Mouse (Mus musculus) kidney, postnatal 0 days (tissue): ENCODE measurements around the gene Gm13290. TPM values are rescaled to one million over a fixed set of nuclear protein-coding genes. Genes with fewer than 3 reads are reported as not detected.
"Not testable (repeated sequence)": the region's sequence is repeated elsewhere in the genome, so short reads cannot be mapped to it uniquely, and the experiment has no call there.

Source experiments
- ATAC-seq: fragments of 200-750 bp; cut with Nextera tagmentation; replicated peaks from 2 replicates; pipeline ENCODE4 v1.8.0; 2017; ENCODE audit warnings: low read depth, moderate number of reproducible peaks, moderate TSS enrichment, moderate library complexity; ENCODE audit not compliant: low FRiP score
- DNase-seq: peaks from one replicate; pipeline ENCODE4 v3.0.0-alpha.2; 2016; ENCODE audit warnings: low spot score
- H3K27ac ChIP-seq: fragments of 300-500 bp; sonication (generic); 2 replicates; pipeline ENCODE4 v1.5.1; 2014; ENCODE audit warnings: mild to moderate bottlenecking
- H3K27me3 ChIP-seq: fragments of 300-500 bp; sonication (generic); 2 replicates; pipeline ENCODE4 v1.6.1; 2014; ENCODE audit warnings: low read length, mixed read lengths; ENCODE audit not compliant: insufficient read depth
- H3K36me3 ChIP-seq: fragments of 300-500 bp; sonication (generic); 2 replicates; pipeline ENCODE4 v1.6.1; 2014; ENCODE audit warnings: low read length, mixed read lengths; ENCODE audit not compliant: insufficient read depth
- H3K4me1 ChIP-seq: fragments of 300-500 bp; sonication (generic); replicated peaks from 2 replicates; pipeline ENCODE4 v1.6.1; 2014; ENCODE audit warnings: antibody characterized with exemption, low read length, mixed read lengths; ENCODE audit not compliant: insufficient read depth
- H3K4me2 ChIP-seq: fragments of 300-500 bp; sonication (generic); 2 replicates; pipeline ENCODE4 v1.6.1; 2014; ENCODE audit warnings: mild to moderate bottlenecking, low read length, moderate library complexity, mixed read lengths
- H3K4me3 ChIP-seq: fragments of 300-500 bp; sonication (generic); replicated peaks from 2 replicates; pipeline ENCODE4 v1.5.1; 2014; ENCODE audit warnings: low read depth, low read length
- H3K9ac ChIP-seq: fragments of 300-500 bp; sonication (generic); 2 replicates; pipeline ENCODE4 v1.6.1; 2014; ENCODE audit warnings: low read depth, low read length
- H3K9me3 ChIP-seq: fragments of 300-500 bp; sonication (generic); replicated peaks from 2 replicates; pipeline ENCODE4 v1.6.1; 2016; ENCODE audit warnings: low read length, inconsistent platforms, mixed read lengths
- CTCF ChIP-seq: IDR thresholded peaks from 2 replicates; pipeline ENCODE4 v1.5.1; 2016; ENCODE audit warnings: antibody characterized with exemption, low read depth, mild to moderate bottlenecking, moderate library complexity
- WGBS: fragments of 180-500 bp; shearing (Covaris S2); extraction: QIAGEN DNeasy Blood & Tissue Kit; methylation state at CpG from one replicate; pipeline ENCODE4 v1.1.7; 2014; 5-methylcytosine and 5-hydroxymethylcytosine counted together
- polyA plus RNA-seq: library from polyadenylated mRNA; unstranded; fragments of >200 nt; fragmentation: Nextera tagmentation; extraction: Ambion mirVana; gene quantifications from 2 replicates; pipeline ENCODE4 v1.2.1, GENCODE M21; 2015

The Gm13290 gene
- polyA plus RNA-seq, 1 experiment from 2014 or later = 0.49 TPM

GRCm38 (mm10) chr4:88805761-88806160, 32.1 kb downstream of the Gm13290 start:
- not testable (repeated sequence) for H3K27ac ChIP-seq, H3K4me2 ChIP-seq, H3K27me3 ChIP-seq, H3K9ac ChIP-seq, H3K9me3 ChIP-seq, H3K36me3 ChIP-seq, DNase-seq, ATAC-seq, H3K4me1 ChIP-seq, H3K4me3 ChIP-seq
- peak; percentile 39 for TF ChIP-seq CTCF
- WGBS = no CpG with 5 or more reads among the region's 34 CpGs

GRCm38 (mm10) chr4:88815928-88816327, 42.3 kb downstream of the Gm13290 start, which contains the start of gene Ifna7:
Gene Ifna7, plus strand, starts transcription at chr4:88816228.
- 63% methylated on average over 3 of the region's 3 CpGs for WGBS
- Histone ChIP-seq H3K27me3 (no peaks in the 10 kb centered on the region), H3K9ac (no peak within 1 kb of the TSS), H3K36me3 (no peaks in the 10 kb centered on the region), H3K4me3 (no peak within 1 kb of the TSS), H3K9me3 (no peaks in the 10 kb centered on the region), H3K4me2 (no peak within 1 kb of the TSS), H3K27ac (no peak within 1 kb of the TSS), H3K4me1 (no peaks in the 10 kb centered on the region)
- DNase-seq = no peak
- TF ChIP-seq CTCF = no peak
- no peak for ATAC-seq

GRCm38 (mm10) chr4:88819659-88820058, 46.0 kb downstream of the Gm13290 start, which contains the start of gene Ifna11:
Gene Ifna11, plus strand, starts transcription at chr4:88819959.
- Histone ChIP-seq H3K36me3 (no peaks in the 10 kb centered on the region), H3K9me3 (no peaks in the 10 kb centered on the region), H3K4me3 (no peak within 1 kb of the TSS), H3K27ac (no peak within 1 kb of the TSS), H3K4me1 (no peaks in the 10 kb centered on the region), H3K27me3 (no peaks in the 10 kb centered on the region), H3K9ac (no peak within 1 kb of the TSS), H3K4me2 (no peak within 1 kb of the TSS)
- 79% methylated on average over 1 of the region's 1 CpGs for WGBS
- no peak for ATAC-seq
- no peak for TF ChIP-seq CTCF
- no peak for DNase-seq

- TF ChIP-seq CTCF = peak; percentile 66
- DNase-seq = peak; percentile 51
- no peak overlapping the region for H3K4me3 ChIP-seq
- no peaks in the 10 kb centered on the region for H3K9me3 ChIP-seq
- no peak overlapping the region for H3K4me2 ChIP-seq
- ATAC-seq = no peak
- 23% methylated on average over 4 of the region's 4 CpGs for WGBS
- H3K9ac ChIP-seq = no peak overlapping the region
- no peaks in the 10 kb centered on the region for H3K27me3 ChIP-seq
- H3K36me3 ChIP-seq = no peaks in the 10 kb centered on the region
- H3K27ac ChIP-seq = no peak overlapping the region
- H3K4me1 ChIP-seq = no peaks in the 10 kb centered on the region
Observed at GRCm38 (mm10) chr4:88822995-88823394, 49.4 kb downstream of the Gm13290 start.

Other genes with a start within 250 kb of the Gm13290 start
- gene Ifna15, start 215.6 kb upstream of the Gm13290 start, polyA plus RNA-seq = not detected in 2 replicates
- not detected in 2 replicates for gene Ifna14, start 202.0 kb upstream of the Gm13290 start, polyA plus RNA-seq
- gene Ifna9, start 181.4 kb upstream of the Gm13290 start, polyA plus RNA-seq = not detected in 2 replicates
- not detected in 2 replicates for gene Ifna12, start 170.5 kb upstream of the Gm13290 start, polyA plus RNA-seq
- not detected in 2 replicates for gene C87499, start 139.4 kb upstream of the Gm13290 start, polyA plus RNA-seq
- gene Ifna13, start 129.4 kb upstream of the Gm13290 start, polyA plus RNA-seq = not detected in 2 replicates
- not detected in 2 replicates for gene Ifna16, start 96.9 kb upstream of the Gm13290 start, polyA plus RNA-seq
- gene Ifna2, start 89.9 kb upstream of the Gm13290 start, polyA plus RNA-seq = not detected in 2 replicates
- gene Ifnab, start 82.5 kb upstream of the Gm13290 start, polyA plus RNA-seq = not detected in 2 replicates
- gene Gm26566, start 52.0 kb upstream of the Gm13290 start, polyA plus RNA-seq = 0.38 and 0.49 TPM in 2 replicates
- gene Klhl9, start 51.4 kb upstream of the Gm13290 start, polyA plus RNA-seq = 84.2 and 86.5 TPM in 2 replicates
- 0.29 TPM in 1 of 2 replicates, not detected in the other for gene Gm13271, start 19.0 kb upstream of the Gm13290 start, polyA plus RNA-seq
- gene Gm13283, start 13.7 kb upstream of the Gm13290 start, polyA plus RNA-seq = 0.49 and 0.71 TPM in 2 replicates
- not detected in 2 replicates for gene Gm13289, start 3.1 kb downstream of the Gm13290 start, polyA plus RNA-seq
- not detected in 2 replicates for gene Gm13272, start 6.0 kb downstream of the Gm13290 start, polyA plus RNA-seq
- gene Ifnz, start 8.3 kb downstream of the Gm13290 start, polyA plus RNA-seq = 0.14 and 0.46 TPM in 2 replicates
- gene Gm13276, start 11.9 kb downstream of the Gm13290 start, polyA plus RNA-seq = not detected in 2 replicates
- gene Gm13277, start 14.8 kb downstream of the Gm13290 start, polyA plus RNA-seq = not detected in 2 replicates
- not detected in 2 replicates for gene Gm13278, start 17.7 kb downstream of the Gm13290 start, polyA plus RNA-seq
- not detected in 2 replicates for gene Gm13275, start 20.7 kb downstream of the Gm13290 start, polyA plus RNA-seq
- not detected in 2 replicates for gene Gm13279, start 23.6 kb downstream of the Gm13290 start, polyA plus RNA-seq
- 1.3 TPM in 1 of 2 replicates, not detected in the other for gene Gm13285, start 25.8 kb downstream of the Gm13290 start, polyA plus RNA-seq
- gene Gm13287, start 29.4 kb downstream of the Gm13290 start, polyA plus RNA-seq = not detected in 2 replicates
- gene Gm13288, start 31.7 kb downstream of the Gm13290 start, polyA plus RNA-seq = 0.09 TPM in 1 of 2 replicates, not detected in the other
- not detected in 2 replicates for gene Ifna7, start 42.4 kb downstream of the Gm13290 start, polyA plus RNA-seq
- gene Ifna11, start 46.1 kb downstream of the Gm13290 start, polyA plus RNA-seq = not detected in 2 replicates
- gene Ifna6, start 53.6 kb downstream of the Gm13290 start, polyA plus RNA-seq = not detected in 2 replicates
- gene Ifna5, start 61.7 kb downstream of the Gm13290 start, polyA plus RNA-seq = not detected in 2 replicates
- not detected in 2 replicates for gene Ifna4, start 68.0 kb downstream of the Gm13290 start, polyA plus RNA-seq
- not detected in 2 replicates for gene Ifna1, start 76.3 kb downstream of the Gm13290 start, polyA plus RNA-seq
- not detected in 2 replicates for gene Ifne, start 106.4 kb downstream of the Gm13290 start, polyA plus RNA-seq